34 mouse cellular contexts compared by ENCODE assay signal in the genomic region with DNA sequence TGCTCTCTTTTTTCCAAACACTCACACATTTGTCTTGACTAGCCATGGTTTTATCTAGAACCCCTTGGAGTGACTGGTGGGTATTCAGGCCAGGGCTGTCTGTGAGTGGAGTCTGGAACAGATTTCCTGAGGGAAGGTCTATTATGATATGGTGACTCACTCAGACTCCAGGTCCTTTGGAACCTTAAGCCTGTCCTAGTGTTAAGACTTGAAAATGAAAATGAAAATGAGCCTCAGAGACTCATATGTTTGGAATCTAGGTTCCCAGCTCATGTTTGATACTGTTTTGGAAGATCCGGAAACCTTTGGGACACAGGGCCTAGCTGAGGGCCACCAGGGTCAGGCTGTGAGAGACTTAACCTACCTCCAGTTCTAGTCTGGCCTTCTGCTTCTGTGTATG. TPM values are rescaled to one million over a fixed set of nuclear protein-coding genes. Genes with fewer than 3 reads are reported as not detected.
"Had no signal": no experiment of that assay in that cellular context is flagged by ENCODE, and none has a peak within 500 bp of the region (broad histone marks: within the 10 kb centered on the region; RNA-seq: fewer than 3 reads in every experiment).

No protein-coding gene starts in this region.

- H3K4me1 ChIP-seq: heart, embryonic 15.5 days; intestine, embryonic 15.5 days; liver, embryonic 13.5 days; liver, embryonic 15.5 days had no signal

- H3K4me3 ChIP-seq: heart, adult 2 months; heart, embryonic 13.5 days; heart, embryonic 15.5 days; hindbrain, embryonic 10.5 days; hindbrain, embryonic 12.5 days; intestine, embryonic 15.5 days; left cerebral cortex, adult 2 months; limb, embryonic 10.5 days; limb, embryonic 12.5 days; liver, embryonic 13.5 days; liver, embryonic 15.5 days had no signal

- H3K27ac ChIP-seq: heart, adult 2 months; heart, embryonic 13.5 days; heart, embryonic 15.5 days; hindbrain, embryonic 10.5 days; hindbrain, embryonic 12.5 days; hindbrain, embryonic 14.5 days; intestine, embryonic 15.5 days; kidney, postnatal 0 days; left cerebral cortex, adult 2 months; limb, embryonic 10.5 days; limb, embryonic 12.5 days; liver, embryonic 13.5 days; liver, embryonic 15.5 days had no signal

- H3K9ac ChIP-seq: heart, embryonic 13.5 days; heart, embryonic 15.5 days; hindbrain, embryonic 12.5 days; hindbrain, embryonic 14.5 days; intestine, embryonic 15.5 days; limb, embryonic 12.5 days; liver, embryonic 13.5 days; liver, embryonic 15.5 days had no signal

- H3K9me3 ChIP-seq: heart, embryonic 15.5 days; hindbrain, embryonic 12.5 days; intestine, embryonic 15.5 days; limb, embryonic 10.5 days; liver, embryonic 13.5 days; liver, embryonic 15.5 days had no signal

- DNase-seq: gastrocnemius, postnatal 14 days; gastrocnemius, postnatal 36 days; heart, adult 2 months; heart, postnatal 4 days; kidney, adult 18-20 months; kidney, adult 8-10 months; kidney, postnatal 14 days; kidney, postnatal 36 days; layer of hippocampus, adult 9-11 months; liver; liver, embryonic 13.5 days had no signal

- H3K27me3 ChIP-seq: heart, embryonic 13.5 days; heart, embryonic 15.5 days; hindbrain, embryonic 12.5 days; intestine, embryonic 15.5 days; limb, embryonic 12.5 days; liver, embryonic 13.5 days; liver, embryonic 15.5 days had no signal

- ATAC-seq: hindbrain, embryonic 16.5 days; inflammation-experienced regulatory T-cells, adult 6 months; intestine, embryonic 15.5 days; intestine, postnatal 0 days had no signal

- H3K4me2 ChIP-seq: heart, embryonic 11.5 days; heart, embryonic 13.5 days; heart, embryonic 15.5 days; hindbrain, embryonic 12.5 days; hindbrain, embryonic 14.5 days; intestine, embryonic 15.5 days; limb, embryonic 12.5 days; liver, embryonic 11.5 days; liver, embryonic 13.5 days; liver, embryonic 15.5 days had no signal

- H3K36me3 ChIP-seq: heart, embryonic 13.5 days; heart, embryonic 15.5 days; hindbrain, embryonic 10.5 days; hindbrain, embryonic 12.5 days; intestine, embryonic 15.5 days; limb, embryonic 10.5 days; limb, embryonic 12.5 days; liver, embryonic 13.5 days; liver, embryonic 15.5 days had no signal

RNA-seq across cellular contexts. Expression of a gene that starts 11.9 kb away (rescaled TPM):
- total RNA-seq: gastrocnemius, adult 8-10 months; gastrocnemius, postnatal 36 days; layer of hippocampus, adult 18-20 months; left cerebral cortex, adult 2 months; left cerebral cortex, postnatal 14 days; left cerebral cortex, postnatal 36 days had no signal
- polyA plus RNA-seq: inflammation-experienced regulatory T-cells, adult 6 months had no signal

RNA-seq across cellular contexts. Expression of a gene that starts 44.1 kb away (rescaled TPM):
- total RNA-seq: gastrocnemius, adult 8-10 months; gastrocnemius, postnatal 14 days; gastrocnemius, postnatal 36 days; heart, adult 2 months; heart, postnatal 25 days; heart, postnatal 4 days; layer of hippocampus, adult 18-20 months had no signal
- polyA plus RNA-seq: heart, adult 2 months; heart, embryonic 11.5 days; heart, embryonic 13.5 days; heart, postnatal 0 days; hindbrain, embryonic 10.5 days; hindbrain, embryonic 16.5 days; inflammation-experienced regulatory T-cells, adult 6 months; intestine, postnatal 0 days; large intestine, adult 2 months; limb, embryonic 12.5 days; liver, embryonic 11.5 days; liver, embryonic 13.5 days; liver, embryonic 15.5 days had no signal
